Mouse (Mus musculus) WW6 (cell line): Measurements from ENCODE around the gene Cela2a.

Source experiments
- DNase-seq: peaks from one replicate; pipeline ENCODE4 v3.0.0-alpha.2; 2013; ENCODE audit warnings: low read depth, low spot score

Cela2a gene

DNA sequence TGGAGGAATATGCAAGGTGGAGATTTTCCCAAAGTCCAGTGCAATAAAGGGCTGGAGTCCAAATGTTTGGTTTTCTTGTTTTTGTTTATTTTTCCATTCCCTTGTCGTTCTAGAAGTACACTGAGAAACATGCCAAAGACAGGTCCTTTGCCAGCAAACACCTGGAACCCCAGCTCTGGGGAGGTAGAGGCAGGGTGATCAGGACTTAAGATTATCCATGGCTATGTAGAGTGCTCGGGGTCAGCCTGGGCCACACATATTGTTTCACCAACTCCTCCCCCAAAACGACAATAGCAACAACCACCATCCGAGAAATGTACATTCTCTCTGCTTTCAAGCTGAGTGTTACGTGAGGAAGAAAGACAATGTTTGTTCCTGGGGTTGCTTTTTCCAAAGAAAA is at the start of gene Cela2a:
Gene Cela2a, minus strand, starts transcription at position 101 of the 400 bp plus-strand sequence.
- DNase-seq: no peak

DNA sequence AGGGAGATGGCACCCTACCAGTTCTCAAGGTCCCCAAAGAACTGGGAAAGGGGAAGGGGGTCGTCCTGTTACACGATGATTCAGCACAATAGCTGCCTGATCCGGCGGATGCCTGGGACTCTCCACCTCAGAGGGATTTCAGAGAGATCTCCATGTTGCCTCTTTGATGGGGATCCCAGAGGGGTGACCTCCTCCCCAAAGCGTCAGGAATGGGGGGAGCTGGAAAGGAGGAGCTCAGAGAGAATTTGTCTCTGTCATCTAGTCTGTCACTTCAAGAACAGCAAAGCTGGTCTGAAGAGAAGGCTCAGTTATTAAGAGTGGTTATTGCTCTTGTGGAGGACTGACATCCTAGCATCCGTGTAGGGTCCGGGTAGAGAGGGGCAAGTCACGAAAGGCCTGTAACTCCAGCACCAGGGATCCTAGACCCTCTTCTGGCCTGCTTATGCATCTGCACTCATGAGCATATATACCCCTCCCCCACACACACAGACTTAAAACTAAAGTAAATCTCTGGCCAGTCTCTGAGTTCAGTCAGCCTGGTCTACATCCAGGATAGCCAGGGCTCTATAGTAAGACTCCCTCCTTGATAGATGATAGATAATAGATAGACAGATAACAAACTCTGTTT is 49.6 kb upstream of the Cela2a start:
- DNase-seq: peak; percentile 24

DNA sequence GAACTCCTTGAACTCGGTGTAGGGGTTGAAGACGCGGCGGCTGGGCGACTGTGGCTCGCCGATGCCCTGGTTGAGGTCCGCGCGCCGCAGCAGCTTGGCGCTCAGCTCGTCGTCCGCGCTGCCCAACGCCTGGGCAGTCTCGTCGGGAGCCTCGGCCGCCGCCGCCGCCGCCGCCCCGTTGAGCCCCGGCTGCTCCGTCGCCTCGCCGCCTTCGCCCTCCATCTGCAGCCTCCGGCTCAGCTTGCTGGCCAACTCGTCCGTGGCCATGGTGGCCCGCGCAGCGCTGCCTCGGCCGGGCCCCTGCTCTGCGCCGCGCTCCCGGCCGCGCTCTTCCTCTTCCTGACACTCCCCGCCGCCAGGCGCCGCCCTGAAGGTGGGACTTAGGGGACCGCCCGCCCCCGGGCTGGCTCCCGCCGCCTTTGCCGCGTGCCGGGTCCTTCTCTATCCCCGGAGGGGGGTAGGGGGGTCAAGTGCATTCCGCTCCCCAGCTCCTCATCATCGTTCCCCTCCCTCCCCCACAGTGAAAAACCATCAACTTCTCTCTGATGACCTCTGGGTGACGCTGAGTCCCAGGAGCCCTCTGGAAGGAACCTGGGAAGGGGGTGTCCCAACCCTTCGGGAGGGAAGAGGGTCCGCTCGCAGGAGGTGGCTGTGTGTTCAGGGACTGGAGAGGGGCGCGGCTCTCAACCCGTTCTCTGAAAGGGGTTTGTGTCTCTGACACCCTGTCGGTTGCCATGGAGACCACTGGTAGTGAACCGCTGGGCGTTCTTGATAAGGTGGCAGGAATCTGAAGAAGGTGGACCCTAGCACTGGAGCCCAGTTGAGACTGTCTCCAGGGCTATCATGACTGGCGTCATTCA is 48.9 kb upstream of the Cela2a start, which contains the start of gene Efhd2:
Gene Efhd2, minus strand, starts transcription at position 320 of the 860 bp plus-strand sequence.
- peak; percentile 76 for DNase-seq

DNA sequence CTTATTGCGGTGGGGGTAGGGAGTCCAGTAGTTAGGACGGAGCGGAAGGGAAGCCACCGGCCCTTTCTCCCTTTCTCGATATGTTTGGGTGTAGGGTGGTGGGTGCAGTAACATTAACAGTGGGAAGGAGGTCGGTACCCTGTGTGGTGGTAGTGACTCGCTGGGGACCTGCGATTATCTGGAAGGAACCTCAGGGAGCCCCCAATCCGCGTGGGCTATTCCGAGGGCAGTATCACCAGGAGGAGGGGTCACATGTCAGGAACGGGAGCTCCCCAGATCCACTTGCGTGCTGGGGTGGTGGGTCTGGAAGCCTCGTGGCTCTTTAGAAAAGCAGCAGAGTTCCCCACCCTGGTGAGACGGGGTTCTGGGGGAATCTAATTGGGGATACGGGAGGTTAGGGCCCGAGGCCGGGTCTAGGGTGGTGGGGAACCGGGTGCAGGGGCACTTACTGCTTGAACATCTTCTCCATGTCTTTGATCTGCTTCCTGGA is 48.2 kb upstream of the Cela2a start:
- DNase-seq: no peak

DNA sequence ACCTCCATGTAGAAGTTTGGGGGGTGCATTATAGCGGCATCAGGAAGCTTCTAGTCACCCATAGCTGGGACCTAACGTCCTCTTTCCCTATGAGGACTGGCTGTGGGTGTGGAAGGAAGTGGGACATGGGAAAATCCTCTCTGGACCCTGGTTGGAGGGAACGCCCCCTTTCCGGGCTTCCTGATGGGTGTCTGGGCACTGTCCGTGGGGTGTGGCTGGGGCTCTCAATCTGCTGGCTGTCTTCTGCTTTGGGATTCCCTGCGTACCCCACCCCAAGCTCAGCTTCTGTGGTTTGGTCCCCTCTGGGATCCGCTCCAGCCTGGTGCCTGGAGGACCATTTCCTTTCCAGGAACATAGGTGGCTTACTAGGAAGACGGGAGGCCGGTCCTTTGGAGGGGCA is 47.0 kb upstream of the Cela2a start:
- DNase-seq: no peak

DNA sequence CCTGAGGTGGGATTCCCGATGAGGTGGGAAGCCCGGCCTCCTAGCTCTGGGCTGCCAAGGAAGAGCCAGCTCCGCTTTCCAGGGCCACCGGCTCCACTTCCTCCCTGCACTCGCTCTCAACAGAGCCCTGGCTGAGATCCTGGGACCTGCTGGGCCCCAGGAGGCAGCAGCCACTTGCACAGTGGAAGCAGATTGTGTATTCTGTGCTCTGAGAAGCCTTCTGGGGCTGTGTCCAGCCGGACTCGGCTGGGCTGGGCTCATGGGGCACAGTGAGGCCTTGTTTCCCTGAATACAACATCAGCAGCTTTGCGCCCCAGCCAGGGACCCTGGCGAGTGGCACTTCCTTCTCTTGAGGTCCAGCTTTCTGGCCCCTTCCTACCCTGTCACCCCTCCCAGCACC is 45.9 kb upstream of the Cela2a start:
- DNase-seq: no peak

DNA sequence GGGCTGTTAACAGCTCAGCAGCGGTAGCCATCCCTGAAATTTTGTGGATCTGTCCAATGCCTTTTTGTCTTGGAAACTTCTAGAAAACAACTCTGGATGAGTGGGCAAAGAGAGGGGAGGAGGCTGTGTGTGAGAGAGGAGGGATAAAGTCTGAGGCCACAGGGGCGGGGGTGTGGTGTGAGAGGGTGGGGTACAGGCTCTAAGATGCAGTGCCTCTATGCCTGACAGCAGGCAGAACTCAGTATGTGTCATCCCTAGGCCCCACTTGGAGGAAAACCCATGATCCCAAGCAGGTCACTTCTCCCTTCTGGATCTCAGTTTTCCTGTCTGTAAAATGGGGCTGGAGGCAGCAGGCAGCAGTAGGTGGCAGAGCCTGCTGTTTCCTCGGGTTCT is 45.4 kb upstream of the Cela2a start:
- no peak for DNase-seq

DNA sequence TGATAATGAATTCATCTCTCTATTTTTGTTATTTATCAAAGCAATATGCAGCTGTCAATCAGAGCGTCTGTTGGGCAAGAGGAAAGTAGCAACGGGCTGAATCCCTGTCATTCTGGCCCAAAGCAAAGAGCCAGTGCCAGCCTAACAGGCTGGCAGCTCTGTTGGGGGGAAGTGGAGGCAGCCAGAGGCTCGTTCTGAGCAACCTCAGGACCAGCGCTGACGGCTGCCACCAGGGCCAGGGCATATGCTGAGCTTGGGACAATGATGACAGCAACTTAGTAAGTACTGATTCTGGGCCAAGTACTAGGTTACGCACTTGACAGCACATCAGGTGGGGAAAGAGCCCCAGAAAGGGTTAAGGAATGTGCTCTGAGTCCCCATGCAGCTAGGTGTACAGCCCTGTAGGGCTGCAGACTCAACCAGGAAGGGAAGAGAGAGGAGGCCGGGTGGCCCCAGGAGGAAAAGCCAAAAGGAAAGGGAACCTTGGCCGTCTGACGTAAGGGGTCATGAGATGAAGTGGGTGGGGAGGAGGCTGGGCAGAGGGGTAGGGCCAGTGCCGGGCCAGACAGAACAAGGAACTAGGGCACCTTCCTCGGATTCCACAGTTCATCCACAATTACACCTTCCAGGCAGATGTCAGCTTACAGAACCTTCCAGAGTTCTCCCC is 44.8 kb upstream of the Cela2a start:
- DNase-seq: no peak

DNA sequence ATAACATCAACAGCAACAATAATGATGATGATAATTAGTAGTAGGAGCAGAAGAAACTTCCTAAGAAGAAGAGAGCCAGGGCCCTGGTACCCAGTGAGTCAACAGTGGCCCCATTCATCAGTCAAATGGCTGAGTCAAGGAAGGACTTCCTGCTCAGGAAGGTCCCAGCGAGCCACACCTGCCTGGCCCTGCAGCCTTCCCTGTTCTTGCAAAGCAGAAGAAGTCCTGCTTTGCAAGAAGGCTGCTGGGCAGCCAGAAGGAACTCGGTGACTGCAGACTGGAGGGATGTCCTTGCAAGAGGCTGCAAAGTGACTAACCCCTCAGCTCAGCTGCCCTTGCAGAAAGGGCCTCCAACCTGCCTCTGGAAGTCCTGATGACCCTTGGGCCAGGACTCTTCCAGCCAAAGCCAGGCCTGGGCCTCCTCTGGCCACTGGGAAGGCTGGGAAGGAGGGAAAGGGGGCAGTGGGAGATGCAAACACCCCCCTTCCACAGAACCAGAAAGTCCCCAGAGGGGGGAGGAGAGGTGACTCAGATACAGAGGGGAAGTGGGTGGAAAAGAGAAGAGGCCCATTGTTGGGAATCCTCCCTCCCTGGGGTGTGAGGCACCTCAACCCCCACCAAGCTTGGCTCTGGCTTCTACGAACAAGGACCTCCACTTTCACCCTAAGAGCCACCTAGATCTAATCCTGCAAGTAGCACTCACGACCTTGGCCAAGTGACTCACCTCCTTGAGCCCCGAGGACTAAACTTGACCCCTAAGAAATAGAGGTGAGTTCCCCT is 43.7 kb upstream of the Cela2a start:
- DNase-seq: no peak

DNA sequence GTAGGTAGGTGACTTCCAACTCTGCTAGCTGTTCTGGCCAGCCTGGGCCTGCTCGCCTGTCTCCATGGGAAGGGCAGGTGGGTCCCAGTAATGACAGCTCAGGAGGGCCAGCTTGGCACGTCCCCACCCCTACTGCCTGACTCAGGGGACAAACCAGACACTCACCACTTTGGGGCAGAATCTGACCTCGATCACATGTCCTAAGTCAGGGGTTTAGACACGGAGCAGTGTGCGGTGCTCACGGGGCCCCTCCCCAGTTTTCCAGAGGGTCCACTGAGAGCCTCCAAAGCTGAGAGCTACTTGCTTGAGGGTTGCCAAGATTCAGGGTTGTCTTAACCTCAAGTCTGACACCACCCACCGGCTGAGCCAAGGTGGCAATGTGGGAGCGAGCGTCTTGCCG is 42.1 kb upstream of the Cela2a start:
- no peak for DNase-seq

DNA sequence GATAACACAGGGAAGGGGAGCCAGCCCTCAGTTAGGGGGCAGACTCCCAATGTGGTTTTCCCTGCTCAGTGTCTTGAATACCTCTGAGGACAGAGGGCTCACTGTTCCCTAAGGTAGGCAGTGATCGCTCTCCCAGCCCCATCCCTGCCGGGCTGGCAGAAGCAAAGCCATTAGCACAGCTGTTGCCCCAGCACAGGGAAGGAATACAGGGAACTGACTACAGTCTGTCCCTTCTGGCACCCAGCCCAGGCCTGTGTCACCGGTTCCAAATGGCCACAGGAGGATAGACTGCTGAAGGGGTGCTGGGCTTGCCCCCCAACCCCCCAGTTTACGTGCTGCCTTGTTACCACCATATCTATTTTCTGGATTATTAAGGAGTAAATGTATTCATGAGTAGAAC is 41.5 kb upstream of the Cela2a start:
- DNase-seq: no peak

DNA sequence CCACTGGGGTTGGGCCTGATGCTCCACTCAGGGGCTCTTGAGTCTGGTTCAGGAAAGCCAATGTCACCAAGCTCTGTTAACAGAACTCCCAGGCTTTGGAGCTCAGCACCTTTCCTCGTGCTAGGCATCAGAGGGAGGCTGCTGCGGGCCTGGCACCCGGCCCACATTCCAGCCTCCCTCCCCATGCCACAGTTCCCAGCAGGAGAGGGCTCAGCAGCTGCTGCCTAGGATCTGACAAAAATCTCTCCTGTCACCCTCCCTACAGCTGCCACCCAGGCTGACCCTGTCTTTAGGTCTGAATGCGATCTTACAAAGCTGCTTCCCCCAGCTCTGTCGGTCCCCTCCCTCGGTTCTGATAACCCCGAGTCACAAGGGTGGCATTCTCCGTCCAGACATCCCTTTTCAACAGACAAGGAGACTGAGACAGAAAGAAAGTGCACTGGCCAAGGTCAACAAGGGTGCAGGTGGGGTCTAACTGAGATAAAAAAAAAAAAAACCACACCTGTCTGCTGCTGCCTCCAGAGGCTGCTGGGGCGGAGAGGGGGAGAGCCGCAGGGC is 41.1 kb upstream of the Cela2a start:
- no peak for DNase-seq

DNA sequence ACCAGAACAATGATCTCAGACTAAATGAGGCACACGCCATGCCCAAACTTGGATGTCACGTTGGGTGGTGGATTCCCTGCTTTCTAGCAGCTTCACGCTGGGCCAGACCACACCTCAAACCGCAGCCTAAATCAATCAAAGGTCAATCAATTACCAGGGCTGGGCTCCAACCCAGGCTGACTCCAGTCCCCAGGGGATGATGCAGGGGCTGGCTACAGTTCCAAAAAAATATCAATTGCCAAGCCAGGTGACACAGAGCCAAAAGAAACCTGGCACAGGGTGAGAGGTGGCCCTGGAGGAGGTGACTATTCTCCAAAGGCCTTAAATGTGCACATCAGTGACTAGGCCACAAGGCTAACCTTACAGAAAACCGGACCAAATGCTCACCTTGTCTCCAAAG is 39.6 kb upstream of the Cela2a start:
- no peak for DNase-seq

DNA sequence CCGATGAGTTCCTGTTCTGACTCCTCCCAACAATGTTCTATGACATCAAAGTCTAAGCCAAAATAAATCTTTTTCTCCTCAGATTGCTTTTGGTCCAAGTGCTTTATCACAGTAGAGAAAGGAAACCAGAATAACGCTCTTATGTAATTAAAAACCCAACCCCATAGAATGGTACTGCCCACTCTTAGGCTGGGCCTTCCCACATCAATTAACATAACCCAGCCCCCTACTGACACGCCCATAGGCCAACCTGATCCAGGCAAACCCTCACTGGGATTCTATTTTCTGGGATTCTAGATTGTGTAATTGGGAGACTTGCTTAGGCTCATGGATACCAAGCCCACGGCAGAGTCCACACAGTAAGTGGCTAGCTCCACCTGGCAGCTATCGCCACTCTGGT is 39.0 kb upstream of the Cela2a start:
- DNase-seq: no peak

DNA sequence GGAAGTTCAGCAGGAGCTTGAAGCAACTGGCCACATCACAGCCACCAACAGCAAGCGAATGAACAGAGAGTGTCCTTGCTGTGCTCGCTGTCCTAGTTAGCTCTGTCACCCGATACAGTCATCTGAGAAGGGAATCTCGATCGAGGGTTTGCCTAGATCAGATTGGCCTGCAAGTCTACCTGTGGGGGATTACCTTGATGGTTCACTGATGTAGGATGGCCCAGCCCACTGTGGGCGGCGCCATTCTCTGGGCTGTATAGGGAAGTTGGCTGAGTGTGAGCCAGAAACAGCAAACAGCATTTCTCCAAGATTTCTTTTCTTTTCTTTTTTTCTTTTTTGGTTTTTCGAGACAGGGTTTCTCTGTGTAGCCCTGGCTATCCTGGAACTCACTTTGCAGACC is 38.5 kb upstream of the Cela2a start:
- no peak for DNase-seq

DNA sequence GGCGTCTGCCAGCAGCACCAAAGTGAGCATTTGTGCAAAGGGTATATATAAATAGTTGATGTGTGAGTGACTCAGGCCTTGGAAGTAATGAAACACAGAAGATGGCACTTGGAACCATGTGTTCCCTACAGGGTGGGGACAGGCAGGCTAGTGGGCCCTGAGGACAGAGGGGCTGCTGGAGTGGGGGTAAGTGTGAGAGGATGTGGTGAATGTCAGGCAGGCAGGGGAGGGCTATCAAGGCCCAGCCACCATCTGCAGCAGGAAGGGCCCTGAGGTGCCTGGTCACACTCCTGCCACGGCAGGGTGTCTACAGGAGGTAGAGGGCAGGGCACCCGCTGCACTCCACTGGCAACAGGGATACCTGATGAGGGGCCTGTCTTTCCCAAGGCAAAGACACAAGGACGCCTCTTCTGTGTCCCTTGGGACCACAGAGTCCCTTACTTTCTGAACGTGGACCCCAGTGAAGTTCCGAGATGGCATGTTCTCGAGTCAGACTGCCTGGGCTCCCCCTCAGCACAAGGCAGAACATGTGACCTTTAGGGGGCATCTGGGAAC is 37.8 kb upstream of the Cela2a start:
- DNase-seq: no peak

DNA sequence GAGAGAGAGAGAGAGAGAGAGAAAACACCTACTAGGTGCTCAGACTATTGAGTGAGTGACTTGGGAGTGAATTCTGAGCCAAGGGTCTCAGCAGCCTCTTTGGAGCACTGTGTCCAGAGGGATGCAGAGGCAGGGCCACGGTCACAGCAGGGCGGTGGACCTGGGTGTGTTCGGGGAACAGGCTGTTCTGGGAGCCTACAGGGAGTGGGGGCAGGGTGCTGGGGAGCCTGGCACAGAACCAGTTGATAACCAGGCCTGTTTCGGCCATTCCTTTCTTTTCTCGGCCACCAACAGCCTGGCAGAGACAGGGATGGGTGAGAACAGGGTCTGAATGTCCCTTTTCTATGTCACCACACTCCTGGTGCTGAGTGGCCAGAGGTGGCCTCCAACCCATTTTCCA is 36.9 kb upstream of the Cela2a start:
- DNase-seq: no peak

DNA sequence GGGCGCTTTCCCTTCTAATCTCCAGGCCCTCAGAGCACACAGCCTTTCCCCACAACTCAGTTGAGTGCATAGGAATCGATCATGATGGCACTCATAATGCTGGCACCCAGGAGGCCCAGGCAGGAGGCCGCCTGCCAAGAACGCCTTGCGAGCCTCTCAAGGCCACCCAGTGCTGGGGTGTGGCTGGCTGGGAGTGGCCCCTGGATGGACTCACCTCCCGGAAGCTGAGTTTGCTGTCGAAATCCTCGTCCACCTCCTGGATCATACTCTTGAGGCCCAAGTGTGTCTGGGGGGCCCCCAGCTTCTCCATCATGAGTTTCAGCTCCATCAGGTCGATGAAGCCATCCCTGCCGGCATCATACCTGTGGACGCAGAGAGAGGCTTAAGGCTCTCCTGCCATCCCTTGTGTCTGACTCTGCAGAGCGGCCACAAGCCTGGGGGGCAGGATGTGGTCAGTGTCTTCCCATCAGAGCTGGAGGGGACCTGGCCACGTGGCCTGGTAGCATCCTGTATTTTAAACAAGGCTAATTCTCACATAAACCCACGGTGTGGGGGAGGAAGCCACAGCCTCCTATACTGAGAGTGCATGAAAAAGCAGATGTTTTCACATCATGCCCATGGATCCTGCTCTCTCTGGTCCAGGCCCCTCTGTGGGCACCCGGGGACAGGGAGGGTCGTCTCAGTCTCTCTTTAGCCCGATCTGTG is 35.8 kb upstream of the Cela2a start:
- no peak for DNase-seq

DNA sequence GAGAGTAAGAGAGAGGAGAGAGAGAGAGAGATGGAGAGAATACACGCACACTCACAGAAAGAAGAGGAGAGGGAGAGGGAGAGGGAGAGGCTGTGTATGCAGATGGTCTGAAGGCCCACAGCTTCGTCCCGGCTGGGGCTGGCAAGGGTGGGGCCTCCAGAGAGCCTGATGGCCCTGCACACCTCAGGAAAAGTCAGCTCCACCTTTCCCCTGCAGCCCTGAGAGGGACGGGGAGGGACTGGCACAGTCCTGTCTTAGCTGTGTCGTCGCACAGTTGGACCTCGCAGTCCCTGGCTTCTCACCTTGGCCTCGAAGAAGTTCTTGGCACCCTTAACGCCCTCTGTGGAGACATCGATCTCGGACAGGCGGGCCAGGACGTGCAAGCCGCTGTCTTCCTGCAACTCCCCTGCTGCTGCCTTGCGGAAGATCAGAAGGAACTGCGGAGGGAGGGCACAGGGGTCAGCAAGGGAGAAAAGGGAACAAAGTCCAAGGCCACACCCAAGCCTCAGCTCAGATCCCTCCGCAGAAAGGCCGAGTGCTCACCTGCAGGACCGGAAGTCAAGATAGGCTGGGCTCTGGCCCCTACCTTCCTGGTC is 34.4 kb upstream of the Cela2a start:
- DNase-seq: no peak

DNA sequence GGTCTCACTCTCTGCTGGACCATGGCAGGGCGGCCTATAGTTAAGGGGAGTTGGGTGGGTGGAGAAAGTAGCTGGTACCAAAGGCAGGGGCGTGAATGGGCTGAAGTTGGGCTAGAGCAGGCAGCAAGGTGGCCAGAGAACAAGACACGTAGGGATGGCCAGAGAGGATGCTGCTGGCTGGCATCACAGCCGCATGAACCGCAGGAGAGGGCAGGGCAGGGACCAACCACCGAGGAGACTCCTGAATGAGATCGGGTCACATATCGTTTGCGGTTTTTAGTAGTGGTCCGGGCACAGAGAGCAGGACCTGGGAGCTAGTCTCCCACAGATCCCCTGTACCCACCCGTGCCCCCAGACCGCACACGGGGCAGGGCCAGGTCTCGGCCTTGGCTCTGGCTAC is 33.4 kb upstream of the Cela2a start:
- no peak for DNase-seq
